Comparison of ENCODE assay signal across 8 mouse cellular contexts in the genomic region with DNA sequence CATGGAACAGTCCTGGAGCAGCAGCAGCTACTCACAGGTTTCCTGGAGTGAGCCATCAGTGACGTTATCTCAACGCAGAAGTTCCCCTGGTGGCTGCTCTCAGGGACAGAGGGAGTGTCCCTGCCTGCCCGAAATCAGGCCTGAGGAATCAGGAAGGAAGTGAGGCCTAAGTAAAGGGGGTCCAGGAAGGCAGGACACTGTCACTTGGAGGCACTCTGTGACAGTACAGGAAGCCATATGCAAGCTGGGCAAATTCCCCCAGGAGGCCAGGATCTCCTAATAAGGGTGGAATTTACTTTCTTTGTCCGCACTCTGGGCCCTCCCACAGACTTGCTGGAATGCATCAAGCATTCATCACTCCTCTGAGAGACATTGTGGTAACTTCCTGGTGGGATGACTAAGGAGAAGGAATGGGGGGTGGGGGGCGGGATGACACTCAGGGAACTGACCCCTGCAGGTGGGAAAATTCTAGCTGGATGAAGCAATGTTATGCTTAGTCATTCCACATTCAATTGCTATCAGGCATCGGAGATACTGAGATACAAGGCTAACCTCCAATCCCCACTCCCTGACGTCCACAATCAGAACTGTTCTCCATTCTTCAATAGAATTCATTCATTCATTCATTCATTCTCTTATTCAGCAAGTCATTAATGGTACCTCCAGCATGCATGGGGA.
DNase-seq lines count a peak whose midpoint lies in the region; ATAC-seq and TF ChIP-seq lines count a peak whose summit lies in the region.

No protein-coding gene starts in this region.

- peak; percentile 18; the same call in 1 of the 2 replicates for TF ChIP-seq CTCF in gastrocnemius, adult 2 months (IDR thresholded peaks at IDR 0.05)
- no peak for TF ChIP-seq CTCF in embryonic fibroblast, embryonic 13.5 days (IDR thresholded peaks at IDR 0.05; ENCODE audit: borderline replicate concordance, insufficient read depth, low read length)
- 0 out of 2 replicates have a peak, but pooled peaks have one; percentile 23 for TF ChIP-seq CTCF in liver, embryonic 14.5 days (IDR thresholded peaks at IDR 0.05; ENCODE audit: low read depth)

- H3K9ac ChIP-seq in hindbrain, embryonic 16.5 days (ENCODE audit: low read depth, low read length): no peak overlapping the region
- no peak overlapping the region for H3K9ac ChIP-seq in liver, embryonic 14.5 days (replicated peaks)

- DNase-seq in gastrocnemius, adult 2 months: no peak
- DNase-seq in gastrocnemius, postnatal 10 days: no peak
- DNase-seq in liver, embryonic 14.5 days (ENCODE audit: low read depth in 3 of 3, low spot score in 3 of 3): peak in 1 of 3 experiments; percentile 22
- DNase-seq in retina, embryonic 14.5 days (ENCODE audit: low spot score): peak; percentile 74
- no peak for DNase-seq in layer of hippocampus, postnatal 36 days

- no peaks in the 10 kb centered on the region for H3K36me3 ChIP-seq in hindbrain, embryonic 16.5 days (ENCODE audit: control insufficient read depth, insufficient read depth, low read length)
- peaks cover 16% of the 10 kb centered on the region for H3K36me3 ChIP-seq in liver, embryonic 14.5 days (replicated peaks; ENCODE audit: control insufficient read depth, insufficient read depth, low read depth)

- no peak overlapping the region for H3K4me2 ChIP-seq in hindbrain, embryonic 16.5 days (ENCODE audit: low read length)
- no peak overlapping the region for H3K4me2 ChIP-seq in liver, embryonic 14.5 days (ENCODE audit: low read depth)

- no peaks in the 10 kb centered on the region for H3K27me3 ChIP-seq in hindbrain, embryonic 16.5 days (replicated peaks; ENCODE audit: control insufficient read depth, insufficient read depth, low read length)
- H3K27me3 ChIP-seq in liver, embryonic 14.5 days (ENCODE audit: control insufficient read depth, insufficient read depth, low read length): no peaks in the 10 kb centered on the region

- peak; percentile 25; the same call in 1 of the 2 replicates for ATAC-seq in hindbrain, embryonic 16.5 days
- ATAC-seq in liver, embryonic 14.5 days (ENCODE audit: insufficient read depth): peak; percentile 71
- ATAC-seq in erythroid progenitor cell, adult 5-6 weeks (replicated peaks; ENCODE audit: low FRiP score, poor library complexity, severe bottlenecking): no peak

- intact Hi-C loops in gastrocnemius, adult 2 months (cut with DNase I): no loop called here

- peak overlapping the region; percentile 28 for H3K27ac ChIP-seq in gastrocnemius, adult 2 months
- H3K27ac ChIP-seq in embryonic fibroblast, embryonic 13.5 days (ENCODE audit: insufficient read depth, low read length): peak overlapping the region; percentile 87
- no peak overlapping the region for H3K27ac ChIP-seq in hindbrain, embryonic 16.5 days (ENCODE audit: low read depth, low read length)
- no peak overlapping the region for H3K27ac ChIP-seq in liver, embryonic 14.5 days

- TF ChIP-seq EP300 in liver, embryonic 14.5 days (IDR thresholded peaks at IDR 0.05; ENCODE audit: low read depth): no peak

- 22% methylated on average over 7 of the region's 7 CpGs for WGBS in hindbrain, embryonic 16.5 days
- 49% methylated on average over 7 of the region's 7 CpGs for WGBS in liver, embryonic 14.5 days (ENCODE audit: insufficient replicate concordance)

- no peak for TF ChIP-seq POLR2A in embryonic fibroblast, embryonic 13.5 days (IDR thresholded peaks at IDR 0.05; ENCODE audit: low read depth, low read length)

- H3K9me3 ChIP-seq in hindbrain, embryonic 16.5 days (ENCODE audit: control insufficient read depth, low read length): no peaks in the 10 kb centered on the region
- no peaks in the 10 kb centered on the region for H3K9me3 ChIP-seq in liver, embryonic 14.5 days (ENCODE audit: control insufficient read depth, low read length)

- H3K4me1 ChIP-seq in embryonic fibroblast, embryonic 13.5 days (ENCODE audit: control insufficient read depth, insufficient read depth, low read length): peaks cover 28% of the 10 kb centered on the region
- peaks cover 16% of the 10 kb centered on the region for H3K4me1 ChIP-seq in hindbrain, embryonic 16.5 days (ENCODE audit: control insufficient read depth, insufficient read depth, low read depth, low read length)
- H3K4me1 ChIP-seq in liver, embryonic 14.5 days (replicated peaks; ENCODE audit: control insufficient read depth in 2 of 2, insufficient read depth in 2 of 2, low read length in 1 of 2): peaks cover 0 to 21% of the 10 kb centered on the region in 2 experiments; a peak in 2 of 4 replicates

- no peak overlapping the region for H3K4me3 ChIP-seq in gastrocnemius, adult 2 months
- H3K4me3 ChIP-seq in embryonic fibroblast, embryonic 13.5 days (ENCODE audit: insufficient read depth, low read length): no peak overlapping the region
- no peak overlapping the region for H3K4me3 ChIP-seq in hindbrain, embryonic 16.5 days (ENCODE audit: low read length)
- H3K4me3 ChIP-seq in liver, embryonic 14.5 days (ENCODE audit: insufficient read depth in 1 of 2, low read depth in 2 of 2, low read length in 2 of 2): no peak overlapping the region

Comparison
In these comparisons a context has a peak if more than half of its experiments do, and no peak if none do; other contexts are left out.
1. H3K27ac ChIP-seq: peak in gastrocnemius, adult 2 months (single experiment) and embryonic fibroblast, embryonic 13.5 days (single experiment); none in hindbrain, embryonic 16.5 days (single experiment) and liver, embryonic 14.5 days (single experiment).